Mouse (Mus musculus) natural killer cell, adult 2 months (primary cell): ENCODE results near the gene Rbfox1.

Experiments used
- DNase-seq, 2 experiments: peaks; one replicate each; pipeline ENCODE4 v3.0.0; 2022; ENCODE audit warnings: low spot score in 2 of 2

Rbfox1 gene

GRCm38 (mm10) chr16:6206431-6206830 is 321.3 kb downstream of the Rbfox1 start:
- DNase-seq = no peak

DNA sequence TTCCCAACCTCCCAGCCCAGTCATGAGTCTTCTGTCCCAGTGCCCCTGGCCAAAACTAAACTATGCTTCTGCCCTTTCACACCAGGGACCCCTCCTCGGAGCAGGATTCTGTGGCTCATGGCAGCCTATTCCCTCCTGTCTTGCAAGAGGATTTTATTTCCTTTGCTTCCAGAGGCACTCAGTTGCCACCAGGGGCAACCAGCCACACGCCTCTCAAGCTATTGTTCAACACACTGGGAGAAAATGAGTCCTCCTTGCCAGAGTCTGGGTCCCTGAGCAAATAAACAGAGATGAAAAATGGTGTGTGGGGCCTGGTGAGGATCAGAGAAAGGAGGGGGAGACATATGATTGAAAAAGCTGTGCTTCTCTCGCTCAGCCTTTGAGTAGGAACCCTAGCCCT is 327.8 kb downstream of the Rbfox1 start:
- DNase-seq = no peak

DNA sequence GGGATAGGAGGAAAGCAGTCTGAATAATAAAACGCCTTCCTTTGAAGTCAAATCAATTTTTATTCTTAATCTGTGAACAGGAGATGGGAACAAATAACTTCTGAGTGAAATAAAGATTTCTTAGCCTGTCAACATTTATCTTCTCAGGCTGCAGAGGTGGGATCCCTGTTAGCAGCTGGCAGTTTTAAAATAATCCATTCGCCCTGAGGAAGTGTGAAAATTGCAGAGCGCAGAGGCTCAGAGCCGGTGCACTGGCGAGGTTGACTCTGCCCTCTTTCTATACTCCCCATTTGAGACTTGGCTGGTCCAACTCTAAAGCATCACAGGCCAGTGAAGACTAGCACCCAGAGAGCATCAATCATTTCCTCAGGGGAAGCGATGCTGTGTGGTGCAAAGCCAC is 342.3 kb downstream of the Rbfox1 start:
- DNase-seq = no peak

DNA sequence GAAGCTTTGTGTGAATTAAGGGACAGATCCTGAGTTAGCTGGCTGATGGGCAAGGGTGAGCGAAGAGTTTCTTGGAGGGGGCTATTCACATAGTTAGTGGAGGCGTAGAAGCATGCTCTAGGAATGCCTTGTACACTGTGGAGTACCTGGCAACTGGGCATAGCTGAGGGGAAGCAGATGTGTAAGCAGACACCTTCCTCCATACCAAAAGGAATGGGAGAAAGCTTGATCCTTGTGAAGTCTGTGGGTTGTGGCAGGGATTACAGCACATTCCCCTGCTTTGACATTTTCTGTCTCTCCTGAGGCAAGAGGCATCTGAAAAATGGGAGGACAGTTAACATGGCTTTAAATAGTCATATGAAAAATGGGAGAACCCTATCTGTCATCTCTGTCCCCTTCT is 347.8 kb downstream of the Rbfox1 start:
- DNase-seq = no peak

DNA sequence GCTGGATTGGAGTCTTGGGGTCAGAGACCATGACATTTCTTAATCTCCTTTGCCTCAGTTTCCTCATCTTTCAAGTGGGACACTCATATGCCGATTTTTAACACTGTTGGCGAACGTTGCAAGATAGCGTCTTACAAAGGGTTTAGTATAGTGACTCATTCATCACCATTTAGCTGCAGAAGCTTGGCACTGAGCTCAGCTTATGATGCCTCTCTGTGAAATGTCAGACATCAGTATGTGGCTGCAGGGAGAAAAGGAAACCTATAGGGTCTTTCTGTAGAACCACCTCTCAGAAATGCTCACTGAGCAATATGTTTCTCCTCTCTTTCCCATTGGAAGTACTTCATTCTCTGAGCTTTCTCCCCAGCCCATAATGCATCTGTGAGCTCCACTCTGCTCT is 356.2 kb downstream of the Rbfox1 start:
- no peak for DNase-seq

DNA sequence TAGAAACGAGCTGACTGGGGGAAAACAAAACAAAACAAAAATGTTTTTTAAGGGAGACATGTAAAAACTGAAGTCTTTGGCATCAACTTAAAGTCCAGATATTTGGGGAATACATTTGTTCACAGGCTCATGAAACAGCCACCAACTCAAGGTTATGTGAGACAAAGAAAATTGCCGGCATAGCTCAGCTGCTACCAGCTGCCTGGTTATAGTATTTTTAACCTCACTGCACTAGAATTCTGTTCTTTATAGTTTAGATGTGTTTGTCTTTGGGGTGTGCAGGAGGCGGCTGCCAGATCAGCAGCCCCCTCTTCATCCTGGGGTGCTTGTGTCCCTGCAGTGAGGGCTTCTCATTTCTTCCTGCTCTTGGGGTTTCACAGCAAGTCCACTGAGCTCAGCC is 357.3 kb downstream of the Rbfox1 start:
- DNase-seq = no peak

- DNase-seq = no peak
Measured at GRCm38 (mm10) chr16:6247569-6247968, 362.4 kb downstream of the Rbfox1 start.

- DNase-seq = no peak
Measured at GRCm38 (mm10) chr16:6264557-6264956, 379.4 kb downstream of the Rbfox1 start.

GRCm38 (mm10) chr16:6265610-6266009 is 380.5 kb downstream of the Rbfox1 start:
- DNase-seq = no peak

GRCm38 (mm10) chr16:6271596-6272370 is 386.6 kb downstream of the Rbfox1 start:
- DNase-seq = no peak

DNA sequence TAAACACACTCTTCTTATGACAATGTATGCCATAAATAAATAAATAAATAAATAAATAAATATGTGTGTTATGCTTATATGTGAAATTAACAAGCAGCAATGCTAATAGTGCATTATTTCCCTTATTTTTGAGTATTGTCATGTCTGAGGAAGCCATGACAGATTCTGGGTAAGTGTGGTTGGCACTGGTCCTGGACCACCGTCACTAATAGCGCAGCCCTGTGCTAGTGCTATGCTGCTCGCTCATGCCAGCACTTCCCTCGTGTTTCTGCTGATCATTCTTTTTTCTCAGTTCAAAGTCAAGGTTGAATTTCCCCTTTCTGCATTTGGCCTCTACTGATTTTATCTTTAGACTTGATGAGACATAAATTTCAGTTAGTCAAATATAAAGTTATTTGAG is 398.3 kb downstream of the Rbfox1 start:
- DNase-seq = no peak

- DNase-seq = no peak
Measured at GRCm38 (mm10) chr16:6284317-6284716, 399.2 kb downstream of the Rbfox1 start.

- DNase-seq = no peak
Measured at GRCm38 (mm10) chr16:6287699-6288098, 402.5 kb downstream of the Rbfox1 start.

- no peak for DNase-seq
Measured at GRCm38 (mm10) chr16:6300112-6300511, 415.0 kb downstream of the Rbfox1 start.

DNA sequence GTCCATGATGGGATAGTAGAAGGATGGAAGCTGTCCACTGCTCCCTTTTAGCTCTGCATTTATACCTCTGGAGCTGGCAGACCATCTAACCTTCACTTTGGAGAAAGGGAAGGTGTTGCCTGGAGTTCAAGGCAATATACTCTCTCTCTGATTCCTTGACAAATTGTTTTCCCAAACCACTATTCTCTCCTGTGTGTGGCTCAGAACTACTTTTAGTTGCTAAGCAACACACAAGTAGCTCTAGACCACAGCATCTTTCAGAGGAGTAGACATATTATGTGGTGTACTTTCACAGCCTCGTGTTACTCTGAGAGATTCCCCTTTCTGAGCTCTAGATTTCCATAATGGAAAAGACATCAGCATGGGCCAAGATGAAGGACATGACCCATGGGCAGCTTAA is 417.9 kb downstream of the Rbfox1 start:
- no peak for DNase-seq

GRCm38 (mm10) chr16:6309940-6310339 is 424.8 kb downstream of the Rbfox1 start:
- no peak for DNase-seq

- DNase-seq = no peak
Measured at GRCm38 (mm10) chr16:6310744-6311678, 425.9 kb downstream of the Rbfox1 start.

- no peak for DNase-seq
Measured at GRCm38 (mm10) chr16:6313689-6314088, 428.5 kb downstream of the Rbfox1 start.

DNA sequence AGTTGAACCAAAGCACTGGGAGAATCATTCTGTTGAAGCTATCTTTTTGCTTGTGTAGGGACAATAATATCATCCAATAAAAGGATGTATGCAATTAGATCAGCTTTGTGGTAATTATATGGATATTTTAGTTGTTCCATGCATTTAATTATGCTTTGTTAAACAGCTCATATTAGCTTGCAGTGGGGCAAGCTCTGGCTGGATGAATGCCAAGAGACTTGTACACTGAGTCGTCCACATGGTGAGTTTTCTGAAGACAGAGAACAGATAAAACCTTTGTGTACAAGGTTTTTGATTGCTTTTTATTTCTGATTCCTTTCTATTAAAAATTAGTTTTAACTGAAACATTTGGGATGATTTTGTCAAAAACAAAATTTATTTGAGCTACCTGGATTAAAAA is 439.7 kb downstream of the Rbfox1 start:
- no peak for DNase-seq

DNA sequence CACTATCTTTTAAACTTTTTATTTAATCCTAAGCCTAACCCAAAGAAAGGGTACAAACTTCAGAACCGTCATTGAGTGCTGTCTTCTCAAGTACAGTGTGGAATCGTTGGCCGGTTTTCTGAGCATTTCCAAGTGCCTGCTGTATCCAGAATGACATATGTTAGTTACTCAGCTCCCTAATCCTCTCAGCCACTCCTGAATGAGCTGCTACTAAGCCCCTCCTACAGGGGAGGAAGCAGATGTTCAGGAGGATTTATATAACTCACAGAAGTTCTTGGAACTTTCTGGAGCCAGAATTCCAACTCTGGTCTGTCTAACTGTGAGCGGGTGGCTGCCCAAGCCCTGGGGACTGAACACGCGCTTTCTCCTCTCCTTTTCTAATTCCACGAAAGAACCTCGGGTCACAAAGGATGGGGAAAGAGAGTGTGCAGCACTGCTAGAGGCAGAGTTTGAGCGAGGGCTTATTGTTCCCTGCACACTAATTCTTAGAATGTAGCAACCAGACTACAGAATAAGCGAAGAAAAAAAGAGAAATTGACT is 446.3 kb downstream of the Rbfox1 start:
- DNase-seq = no peak

- DNase-seq = no peak
Measured at GRCm38 (mm10) chr16:6333273-6333672, 448.1 kb downstream of the Rbfox1 start.

GRCm38 (mm10) chr16:6348103-6348502 is 462.9 kb downstream of the Rbfox1 start:
- DNase-seq = no peak
